Mouse (Mus musculus) G1E (cell line): Measurements from ENCODE around the gene Grb2.

ENCODE experiments used
- CTCF ChIP-seq: IDR thresholded peaks from 2 replicates; pipeline ENCODE4 v1.5.1; 2012; ENCODE audit warnings: low read depth, low read length, inconsistent platforms, mixed read lengths
- GATA1 ChIP-seq: IDR thresholded peaks from 2 replicates; pipeline ENCODE4 v1.6.1; 2012; ENCODE audit warnings: borderline replicate concordance, low read length, inconsistent platforms, mixed read lengths
- GATA2 ChIP-seq: IDR thresholded peaks from 2 replicates; pipeline ENCODE4 v1.6.1; 2012; ENCODE audit warnings: low read depth, low read length, inconsistent platforms, borderline replicate concordance
- POLR2AphosphoS5 ChIP-seq: IDR thresholded peaks from 2 replicates; pipeline ENCODE4 v1.6.1; 2012; ENCODE audit warnings: low read depth, low read length, inconsistent platforms; ENCODE audit not compliant: insufficient replicate concordance
- TAL1 ChIP-seq: conservative IDR thresholded peaks from 2 replicates; pipeline ENCODE4 v1.6.1; 2012; ENCODE audit warnings: low read depth, low read length, inconsistent platforms, mixed read lengths

GRCm38 (mm10) chr11:115677511-115677910 lies 30.9 kb downstream of the Grb2 start:
- TF ChIP-seq GATA1 = no peak
- no peak for TF ChIP-seq CTCF
- no peak for TF ChIP-seq TAL1
- no peak for TF ChIP-seq POLR2AphosphoS5
- no peak for TF ChIP-seq GATA2
